Mouse (Mus musculus): ENCODE measurements around the gene Qser1.
"Not testable (repeated sequence)": the region's sequence is repeated elsewhere in the genome, so short reads cannot be mapped to it uniquely, and the experiment has no call there.

The Qser1 gene

DNA sequence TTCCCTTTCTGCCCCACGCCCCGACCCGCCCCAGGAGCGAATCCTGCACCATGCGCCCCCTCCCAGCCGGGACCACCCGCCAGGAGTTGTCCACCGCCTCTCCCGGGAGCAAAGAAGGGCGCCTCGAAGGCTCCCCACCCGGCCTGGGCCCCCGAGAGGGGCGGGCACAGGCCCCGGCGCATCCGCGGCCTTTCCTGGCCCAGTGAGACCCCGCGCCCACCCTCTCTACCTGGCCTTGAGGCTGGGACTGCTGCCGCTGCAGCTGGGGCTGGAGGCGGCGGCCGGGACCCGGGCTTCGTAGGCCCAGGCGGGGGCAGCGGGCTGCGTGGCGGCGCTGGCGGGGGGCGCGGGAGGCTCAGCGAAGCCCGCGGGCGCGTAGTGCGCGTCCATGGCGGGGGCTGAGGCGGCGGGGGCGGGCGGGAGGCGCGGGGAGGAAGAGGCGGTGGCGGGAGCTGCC, at the start of gene Qser1:
Gene Qser1, minus strand, starts transcription at position 390 of the 457 bp plus-strand sequence.
- in situ Hi-C loops (cut with MboI, MseI), result no loop called here

DNA sequence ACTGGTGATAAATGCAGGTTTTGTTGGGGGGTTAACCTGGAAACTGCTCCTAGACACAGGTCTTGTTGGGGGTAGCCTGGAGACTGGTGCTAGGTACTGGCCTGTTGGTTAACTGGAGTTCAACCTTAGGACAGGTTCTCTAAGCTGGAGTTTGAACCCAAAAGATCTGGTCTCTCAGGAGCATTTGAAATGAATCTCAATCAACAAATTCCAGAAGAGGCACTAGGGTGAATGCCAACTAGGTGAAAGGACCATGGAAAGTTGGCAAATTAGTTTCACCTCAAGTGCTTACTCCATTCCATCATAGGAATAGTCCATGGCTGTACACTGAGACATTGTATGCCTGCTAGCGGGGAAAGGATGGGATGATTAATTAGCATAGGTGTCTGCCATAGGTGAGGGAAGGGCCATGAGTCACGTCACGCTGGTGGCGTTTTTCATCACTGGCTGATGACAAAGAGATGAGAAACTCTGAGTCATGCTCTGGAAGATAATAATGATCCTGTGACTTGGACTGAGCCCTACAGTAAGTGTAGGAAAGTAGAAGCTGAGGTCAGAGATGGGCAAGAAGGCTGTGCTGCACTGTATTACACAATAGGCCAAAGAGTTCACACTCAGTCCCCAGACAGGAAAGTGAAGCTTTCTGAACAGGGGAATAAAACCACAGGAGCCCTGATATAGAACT, 47.8 kb upstream of the Qser1 start:
- in situ Hi-C loops (cut with MboI, MseI), result loop anchor here (25.0 kb wide), 1 partner anchor 1177 kb away; no protein-coding TSS in a partner anchor

DNA sequence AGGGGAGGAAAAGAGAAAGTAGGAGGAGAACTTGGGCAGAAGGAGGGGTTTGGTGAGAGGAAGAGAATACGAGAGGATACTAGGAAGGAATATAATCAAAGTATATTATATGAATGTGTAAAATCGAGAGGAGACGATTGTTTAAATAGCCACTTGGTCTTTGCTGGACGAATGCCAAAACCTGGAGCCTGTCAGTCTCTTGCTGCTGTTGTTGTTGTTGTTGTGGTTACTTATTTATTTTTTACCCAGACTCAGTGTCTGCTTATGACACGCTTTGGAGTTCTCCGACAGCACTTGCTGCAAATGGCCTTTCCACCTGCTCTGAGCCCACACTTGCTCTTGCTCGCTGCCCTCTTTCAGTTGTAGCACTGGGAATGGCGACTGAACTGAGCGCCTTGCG, 43.9 kb upstream of the Qser1 start:
- in situ Hi-C loops (cut with MboI, MseI), result loop anchor here (25.0 kb wide), 1 partner anchor 1173 kb away; no protein-coding TSS in a partner anchor

DNA sequence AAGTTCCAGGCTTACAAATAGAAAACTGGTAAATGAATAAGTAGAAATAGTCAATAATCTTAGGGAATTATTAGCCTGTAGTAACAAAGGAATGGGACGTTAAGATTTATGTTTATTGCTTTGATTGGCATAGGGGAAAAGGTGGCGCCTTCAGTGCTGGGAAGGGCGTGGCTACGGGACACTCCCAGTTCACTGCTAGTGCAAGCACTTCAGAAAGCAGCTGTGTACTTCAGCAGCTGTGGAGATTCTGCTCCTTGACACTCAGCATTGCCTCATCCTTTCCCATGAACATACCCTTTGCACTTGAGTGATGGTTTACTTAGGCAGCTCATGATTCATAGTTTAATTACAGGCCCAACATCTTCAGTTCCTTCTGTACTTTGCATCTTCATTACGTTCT, 42.5 kb upstream of the Qser1 start:
- in situ Hi-C loops (cut with MboI, MseI), result loop anchor here (25.0 kb wide), 1 partner anchor 1172 kb away; no protein-coding TSS in a partner anchor

DNA sequence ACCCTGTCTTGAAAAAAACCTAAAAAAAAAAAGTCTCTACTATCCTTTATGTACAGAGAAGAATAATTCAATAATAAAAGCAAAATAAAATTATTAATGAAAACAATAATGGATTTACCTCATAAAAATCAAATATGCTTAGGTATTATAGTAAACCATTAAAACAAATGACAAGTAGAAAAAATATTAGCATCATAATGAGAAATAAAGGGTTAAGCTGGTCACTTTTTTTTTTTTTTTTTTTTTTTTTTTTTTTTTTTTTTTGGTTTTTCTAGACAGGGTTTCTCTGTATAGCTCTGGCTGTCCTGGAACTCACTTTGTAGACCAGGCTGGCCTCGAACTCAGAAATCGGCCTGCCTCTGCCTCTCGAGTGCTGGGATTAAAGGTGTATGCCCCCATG, 41.5 kb upstream of the Qser1 start:
- in situ Hi-C loops (cut with MboI, MseI), result loop anchor here (25.0 kb wide), 1 partner anchor 1171 kb away; no protein-coding TSS in a partner anchor

DNA sequence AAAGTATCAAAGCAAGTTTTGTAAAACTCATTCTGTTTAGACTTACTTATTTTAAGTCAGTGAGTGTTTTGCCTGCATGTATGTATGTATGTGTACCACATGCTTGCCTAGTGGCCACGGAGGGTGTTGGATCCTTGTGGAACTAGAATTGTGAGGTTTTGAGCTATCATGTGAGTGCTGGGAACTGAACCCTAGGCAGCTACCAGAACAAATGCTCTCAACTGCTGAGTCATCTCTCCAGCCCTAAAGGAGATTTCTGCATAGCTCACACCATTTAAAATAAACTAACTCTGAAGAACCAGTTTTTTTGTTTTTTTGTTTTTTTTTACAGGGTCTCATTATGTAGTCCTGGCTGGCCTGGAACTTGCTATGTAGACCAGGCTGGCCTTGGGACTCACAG, 39.7 kb upstream of the Qser1 start:
- in situ Hi-C loops (cut with MboI, MseI), result loop anchor here (25.0 kb wide), 1 partner anchor 1169 kb away; no protein-coding TSS in a partner anchor

DNA sequence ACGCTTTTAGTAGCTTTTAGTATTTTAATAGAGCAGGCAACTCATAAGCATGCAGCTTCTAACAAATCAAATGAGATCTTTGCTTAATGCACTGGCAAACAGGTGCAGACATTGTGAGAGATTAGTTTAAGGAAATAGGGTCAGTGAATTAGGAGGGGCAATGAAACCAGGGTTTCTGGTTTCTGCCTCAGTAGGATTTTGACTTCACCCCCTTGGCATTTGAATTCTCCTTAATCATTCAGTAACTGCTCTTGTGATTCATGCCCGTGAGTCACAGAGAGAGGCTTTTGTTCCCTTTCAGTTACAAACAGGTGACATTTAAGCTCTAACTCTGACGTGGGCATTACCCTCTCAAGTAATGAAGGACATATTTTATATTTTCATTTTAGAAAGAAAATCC, 39.2 kb upstream of the Qser1 start:
- in situ Hi-C loops (cut with MboI, MseI), result loop anchor here (25.0 kb wide), 1 partner anchor 1168 kb away; no protein-coding TSS in a partner anchor

DNA sequence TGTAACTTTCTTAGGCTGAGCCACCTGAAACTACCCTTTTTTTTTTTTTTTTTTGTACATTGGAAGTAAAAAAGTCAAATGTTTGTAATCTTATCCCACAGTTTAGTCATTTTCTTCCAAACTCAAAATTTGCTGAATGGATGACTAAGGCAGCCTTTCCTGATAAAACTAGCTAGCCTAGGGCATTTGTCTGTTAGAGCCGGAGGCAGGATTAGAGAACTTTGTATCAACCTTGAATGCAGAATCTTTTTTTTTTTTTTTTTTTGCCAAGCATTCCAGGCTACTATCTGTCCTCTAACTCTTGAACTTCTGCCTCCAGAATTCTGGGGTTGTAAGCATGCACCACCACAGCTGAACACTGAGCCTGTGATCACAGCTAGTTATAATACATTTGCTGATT, 38.3 kb upstream of the Qser1 start:
- in situ Hi-C loops (cut with MboI, MseI), result loop anchor here (25.0 kb wide), 1 partner anchor 1168 kb away; no protein-coding TSS in a partner anchor

DNA sequence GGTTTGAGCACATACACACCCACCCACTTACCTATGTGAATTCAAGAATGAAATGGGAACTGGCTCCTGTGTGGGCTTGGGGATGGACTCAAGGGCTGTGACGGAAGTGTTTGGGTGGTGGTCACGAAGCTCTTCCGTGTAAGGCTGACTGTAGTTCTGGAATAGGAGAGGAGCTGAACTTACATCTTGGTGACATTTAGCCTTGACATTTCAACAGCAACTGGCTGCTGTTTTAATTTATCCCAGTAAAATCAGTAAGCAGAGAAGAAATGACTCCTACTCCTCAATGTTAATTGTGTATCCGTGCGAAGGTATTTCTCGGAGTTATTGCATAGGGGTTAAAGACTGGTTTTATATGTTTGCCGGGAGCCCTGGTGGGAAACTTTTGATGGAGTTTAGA, 36.0 kb upstream of the Qser1 start:
- in situ Hi-C loops (cut with MboI, MseI), result loop anchor here (25.0 kb wide), 1 partner anchor 1165 kb away; no protein-coding TSS in a partner anchor

DNA sequence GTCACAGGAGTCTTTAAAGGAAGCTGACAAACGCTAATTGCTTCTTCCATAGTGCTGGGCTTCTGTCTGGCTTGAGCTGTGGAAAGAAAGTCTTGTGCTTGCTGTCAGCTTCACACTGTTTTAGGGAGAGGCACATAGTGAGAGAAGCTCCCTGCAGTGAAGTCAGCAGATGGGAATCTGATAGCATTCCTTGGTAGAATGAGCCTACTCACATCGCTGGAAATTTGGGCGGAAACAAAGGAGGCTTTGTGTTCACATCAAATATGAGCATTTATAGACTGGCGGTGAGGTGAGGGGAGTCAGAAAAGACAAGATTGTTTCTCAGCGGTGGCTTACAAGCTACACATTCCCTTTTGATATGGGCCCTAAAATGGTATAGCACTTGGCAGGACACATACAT, 35.1 kb upstream of the Qser1 start:
- in situ Hi-C loops (cut with MboI, MseI), result loop anchor here (25.0 kb wide), 1 partner anchor 1164 kb away; no protein-coding TSS in a partner anchor

DNA sequence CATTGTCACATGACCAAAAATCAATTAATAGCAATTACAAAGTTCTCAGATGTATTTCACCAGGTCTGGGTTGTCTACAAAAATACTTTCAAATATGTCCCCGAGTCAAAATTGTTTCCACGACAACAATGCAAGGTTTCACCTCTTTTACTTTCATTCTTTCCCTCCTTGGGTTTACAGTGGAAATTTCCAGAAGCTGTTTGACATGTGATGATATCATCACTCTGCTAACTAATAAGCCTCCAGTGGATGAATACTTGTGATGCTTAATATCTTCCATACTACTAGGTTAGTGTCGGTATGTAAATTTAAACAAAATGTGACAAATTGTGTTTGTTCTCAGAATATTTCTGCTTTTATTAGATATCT, 33.4 kb upstream of the Qser1 start:
- in situ Hi-C loops (cut with MboI, MseI), result loop anchor here (25.0 kb wide), 1 partner anchor 1163 kb away; no protein-coding TSS in a partner anchor

DNA sequence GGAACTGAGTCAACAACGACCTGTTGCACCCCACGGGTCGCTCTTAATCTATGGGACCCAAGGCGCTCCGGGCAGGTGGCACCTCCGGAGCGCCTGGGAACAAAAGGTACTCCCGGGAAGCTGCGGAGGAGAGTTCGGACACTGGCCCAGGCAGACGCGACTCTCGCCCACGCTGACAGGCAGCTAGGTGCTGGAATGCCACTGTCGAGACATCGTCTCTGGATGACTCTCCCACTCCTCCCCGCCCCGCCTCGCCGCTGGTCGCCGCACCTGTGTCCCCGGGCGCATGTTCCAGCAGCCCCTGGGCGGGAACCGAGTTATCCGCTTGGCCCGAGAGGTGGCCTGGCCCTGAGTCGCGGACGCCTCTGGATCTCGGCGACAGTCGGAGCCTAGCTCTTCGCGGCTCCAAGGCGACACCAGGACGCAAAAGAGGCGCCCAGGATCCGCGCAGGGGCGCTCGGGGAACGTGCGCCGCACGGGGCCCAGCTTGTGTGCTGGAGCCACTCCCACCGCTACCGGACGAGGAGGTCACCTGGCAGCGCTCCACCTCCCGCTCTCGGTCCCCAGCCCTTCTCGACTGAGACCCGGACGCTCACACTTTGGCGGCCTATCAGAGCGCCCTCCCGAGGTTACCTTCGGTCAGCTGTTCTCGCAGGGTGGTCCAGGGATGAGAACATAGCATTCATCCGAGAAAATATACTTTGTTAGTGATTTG, 32.9 kb upstream of the Qser1 start, which contains the start of gene Prrg4:
Gene Prrg4, minus strand, starts transcription at position 601 of the 715 bp plus-strand sequence.
- in situ Hi-C loops (cut with MboI, MseI), result no loop called here

DNA sequence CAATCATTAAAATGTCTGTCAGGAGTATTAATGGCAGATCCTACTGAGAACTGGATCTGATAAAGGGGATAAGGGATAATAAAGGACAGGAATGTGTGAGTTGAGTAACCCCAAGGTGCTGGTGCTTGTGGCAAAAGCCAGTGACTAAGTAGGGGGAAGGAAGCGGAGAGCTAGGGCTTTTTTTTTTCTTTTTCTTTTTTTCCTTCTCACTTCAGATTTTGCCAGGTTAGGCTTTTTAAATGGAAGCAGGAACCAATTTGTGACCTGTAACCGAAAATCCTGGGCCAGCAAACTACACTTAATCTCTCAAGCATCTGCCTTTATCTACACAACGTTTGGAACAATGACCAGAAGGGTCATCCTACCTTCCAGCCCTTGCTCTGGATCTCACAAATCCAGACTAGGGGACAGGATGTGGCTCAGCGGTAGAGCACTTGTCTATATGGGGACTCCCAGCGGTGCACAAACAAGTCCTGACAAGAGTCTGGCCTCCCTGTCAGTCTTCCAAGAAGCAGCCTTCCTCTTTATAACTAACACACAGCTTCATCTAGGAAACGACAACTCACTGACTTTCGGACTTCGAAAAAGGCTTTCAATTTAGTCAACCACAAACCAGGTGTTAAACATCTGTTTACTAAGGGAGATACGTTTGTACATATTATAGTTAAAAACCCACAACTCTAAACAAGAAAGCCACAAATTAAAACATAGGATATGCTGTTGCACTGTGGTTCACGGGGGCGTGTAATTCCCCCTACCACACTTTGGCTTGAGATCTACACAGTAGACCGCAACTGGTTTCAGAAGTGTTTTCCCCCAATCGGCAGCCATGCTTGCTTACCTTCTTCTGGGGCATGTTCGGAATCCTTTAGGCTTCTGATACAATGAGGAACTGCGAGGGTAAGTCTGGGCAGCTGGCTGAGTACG, 31.9 kb upstream of the Qser1 start:
- in situ Hi-C loops (cut with MboI, MseI), result no loop called here

DNA sequence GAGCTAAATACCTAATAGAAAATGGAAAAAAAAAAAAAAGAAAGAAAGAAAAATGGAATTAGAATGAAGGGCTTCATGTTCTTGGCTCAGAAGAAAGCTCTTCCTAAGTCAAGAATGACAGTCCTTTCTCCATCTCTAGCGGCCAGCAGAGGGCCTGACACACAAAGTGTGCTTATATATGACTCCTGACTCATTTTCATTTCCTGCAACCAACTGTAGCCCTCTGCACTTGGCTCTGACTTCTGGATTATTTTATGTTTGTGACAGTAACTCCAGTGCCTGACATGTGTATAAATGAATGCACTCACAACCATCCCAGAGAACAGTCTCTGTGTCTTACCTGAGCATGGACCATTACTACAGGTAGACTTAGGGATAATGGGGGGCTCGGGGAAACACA, 31.1 kb upstream of the Qser1 start:
- in situ Hi-C loops (cut with MboI, MseI), result no loop called here

DNA sequence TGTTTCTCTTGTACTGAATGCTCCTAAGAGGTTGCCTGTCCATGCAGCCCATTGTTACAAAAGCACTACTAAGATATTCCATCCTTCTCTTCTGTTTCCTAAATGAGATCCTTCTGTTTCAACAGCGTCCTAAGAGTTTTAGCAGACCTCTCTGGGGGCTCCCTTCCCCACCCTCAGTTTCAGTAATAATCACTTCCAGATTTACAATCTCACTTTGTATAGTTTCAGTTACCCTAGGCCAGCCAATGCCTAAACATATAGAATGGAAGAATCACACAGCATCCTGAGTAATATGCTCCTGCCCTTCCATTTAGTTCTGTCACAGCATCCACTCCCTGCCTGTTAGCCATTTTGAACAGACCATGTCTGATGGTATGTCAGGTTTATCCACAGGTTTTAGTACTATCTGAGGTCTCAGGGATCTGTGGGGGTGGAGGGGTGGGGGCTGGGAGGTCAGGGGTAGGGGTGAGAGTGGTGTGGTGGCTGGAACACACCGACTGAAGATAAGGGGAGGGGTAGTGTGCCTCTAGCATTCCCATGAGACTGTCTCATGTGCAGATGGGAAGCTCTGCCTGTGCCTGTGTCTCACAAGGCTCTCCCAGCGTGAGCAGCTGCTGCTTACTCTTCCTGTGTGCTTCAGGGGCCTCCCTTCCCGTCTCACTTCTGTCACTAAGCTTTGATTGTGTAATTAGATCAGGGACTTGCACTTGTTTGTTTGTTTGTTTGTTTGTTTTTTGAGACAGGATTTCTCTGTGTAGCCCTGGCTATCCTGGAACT, 30.3 kb upstream of the Qser1 start:
- in situ Hi-C loops (cut with MboI, MseI), result no loop called here

DNA sequence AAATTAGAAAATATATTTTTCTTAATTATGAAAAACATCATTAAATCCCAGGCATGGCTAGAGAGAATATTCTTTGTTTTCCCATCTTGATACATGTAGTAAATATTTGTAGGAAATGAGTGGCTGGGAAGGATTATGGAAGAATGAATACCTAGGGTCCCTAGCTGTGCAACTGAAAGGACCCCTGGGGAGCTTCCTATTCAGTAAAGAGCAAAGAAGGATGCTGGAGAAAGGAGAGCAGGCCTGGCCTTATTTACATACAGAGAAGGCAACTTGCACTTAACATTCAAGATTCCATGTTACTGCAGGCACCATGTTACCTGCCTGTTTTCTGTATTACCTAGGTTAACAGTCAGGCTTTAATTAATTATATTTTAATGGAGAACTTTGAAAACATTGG, 26.0 kb upstream of the Qser1 start:
- in situ Hi-C loops (cut with MboI, MseI), result no loop called here

DNA sequence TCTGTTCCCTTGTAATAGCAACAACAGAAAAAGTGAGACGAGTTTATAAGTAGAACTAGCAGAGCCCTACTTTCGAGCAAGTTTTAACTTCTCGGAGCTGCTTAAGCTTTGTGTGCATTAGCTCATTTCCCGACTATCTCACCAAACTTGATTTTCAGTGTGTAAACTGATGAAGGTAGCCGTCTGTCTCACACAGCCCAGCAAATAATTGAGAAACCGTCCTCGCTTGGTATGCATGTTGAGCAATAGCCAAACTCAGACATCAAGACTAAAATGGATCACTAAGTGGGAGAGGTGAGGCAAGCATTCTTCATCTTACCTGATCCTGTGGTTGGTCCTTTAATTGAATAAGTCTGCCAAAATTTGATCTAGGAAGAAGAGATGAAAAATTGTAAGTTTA, 25.2 kb upstream of the Qser1 start:
- in situ Hi-C loops (cut with MboI, MseI), result no loop called here

DNA sequence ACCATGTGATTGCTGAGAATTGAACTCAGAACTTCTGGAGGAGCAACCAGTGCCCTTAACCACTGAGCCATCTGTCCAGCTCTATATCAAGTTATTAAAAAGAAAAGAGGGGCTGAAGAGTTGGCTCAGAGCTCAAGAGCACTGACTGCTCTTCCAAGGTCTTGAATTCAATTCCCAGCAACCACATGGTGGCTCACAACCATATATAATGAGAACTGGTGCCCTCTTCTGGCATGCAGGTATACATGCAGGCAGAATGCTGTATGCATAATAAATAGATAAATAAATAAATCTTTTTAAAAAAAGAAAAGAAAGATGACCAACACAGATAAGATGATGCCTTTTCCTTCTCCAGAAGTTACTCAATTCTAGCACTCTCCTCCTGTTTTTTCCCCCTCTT, 24.4 kb upstream of the Qser1 start:
- in situ Hi-C loops (cut with MboI, MseI), result no loop called here

DNA sequence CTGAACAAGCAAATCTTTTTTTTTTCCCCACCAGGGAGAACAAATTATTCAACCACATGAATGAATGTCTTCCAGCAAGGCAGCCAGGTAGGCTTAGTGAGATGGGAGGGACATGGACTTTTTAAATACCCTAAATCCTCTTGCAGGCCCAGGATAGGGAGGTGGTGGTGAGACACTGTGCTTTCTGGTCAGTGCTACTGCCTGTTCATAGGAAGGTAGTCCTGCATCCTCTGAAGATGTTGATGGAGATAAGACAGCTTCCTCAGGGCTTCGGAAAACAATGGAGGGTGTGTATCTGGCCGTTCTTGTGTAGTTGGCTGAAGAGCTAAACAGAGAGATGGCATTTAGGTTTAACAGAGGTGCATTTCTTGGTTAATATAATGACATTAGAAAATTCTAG, 15.9 kb upstream of the Qser1 start:
- in situ Hi-C loops (cut with MboI, MseI), result no loop called here

DNA sequence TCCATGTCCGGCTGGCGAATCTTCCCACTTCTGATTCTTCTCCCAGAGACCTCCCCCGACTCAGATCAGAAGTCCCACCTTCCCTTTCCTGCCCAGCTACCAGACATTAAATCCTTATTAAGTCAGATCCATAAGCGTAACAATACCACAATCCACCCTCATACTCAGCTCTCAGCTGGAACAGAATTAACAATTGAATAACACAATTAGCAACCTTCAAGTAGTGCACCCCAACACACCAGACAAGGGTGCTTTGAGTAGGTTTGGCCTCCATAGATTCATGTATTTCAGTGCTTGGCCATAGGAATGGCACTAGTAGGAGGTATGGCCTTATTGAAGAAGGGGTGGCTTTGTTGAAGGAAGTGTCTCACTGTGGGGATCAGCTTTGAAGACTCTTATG, 9.6 kb upstream of the Qser1 start:
- in situ Hi-C loops (cut with MboI, MseI), result loop anchor here (5.0 kb wide), 1 partner anchor 44 kb away; no protein-coding TSS in a partner anchor

DNA sequence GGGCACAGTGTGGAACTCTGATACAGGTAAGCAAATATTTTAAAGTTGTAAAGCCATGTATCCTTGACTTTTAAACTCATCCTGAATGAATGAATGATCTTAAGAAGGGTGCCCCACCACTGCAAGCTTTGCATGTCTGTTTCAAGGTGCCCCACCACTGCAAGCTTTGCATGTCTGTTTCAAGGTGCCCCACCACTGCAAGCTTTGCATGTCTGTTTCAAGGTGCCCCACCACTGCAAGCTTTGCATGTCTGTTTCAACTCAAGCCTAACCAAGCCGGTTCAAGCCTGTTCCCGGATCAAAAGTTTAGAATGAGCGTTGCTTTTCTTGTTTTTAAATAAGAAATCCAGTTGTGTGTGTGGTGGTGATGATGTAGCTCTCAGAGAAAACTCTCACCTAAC, 2.2 kb upstream of the Qser1 start:
- in situ Hi-C loops (cut with MboI, MseI), result not testable (repeated sequence)
